ENCODE assay signal across 8 mouse cellular contexts in genomic region chrX:134162826-134163225, GRCm38 (mm10). TPM values are rescaled to one million over a fixed set of nuclear protein-coding genes. Genes with fewer than 3 reads are reported as not detected.
DNase-seq lines count a peak whose midpoint lies in the region; ATAC-seq lines count a peak whose summit lies in the region.

No protein-coding gene starts in this region.

- H3K9me3 ChIP-seq in midbrain, embryonic 16.5 days (replicated peaks; ENCODE audit: control insufficient read depth, low read length, poor library complexity, severe bottlenecking): no peaks in the 10 kb centered on the region

- no peaks in the 10 kb centered on the region for H3K4me1 ChIP-seq in midbrain, embryonic 16.5 days (ENCODE audit: control insufficient read depth, insufficient read depth, low read length)

- peak overlapping the region; percentile 44; the same call in 1 of the 2 replicates for H3K9ac ChIP-seq in midbrain, embryonic 16.5 days (ENCODE audit: low read depth, low read length)

- no peak for DNase-seq in frontal cortex, postnatal 36 days (ENCODE audit: low spot score in 2 of 2)
- DNase-seq in urinary bladder, adult 2 months (ENCODE audit: low spot score): peak; percentile 23
- no peak for DNase-seq in urinary bladder, postnatal 4 days (ENCODE audit: low spot score in 2 of 2)
- DNase-seq in thymus, postnatal 36 days: peak; percentile 51 to 58
- no peak for DNase-seq in frontal cortex, postnatal 25 days (ENCODE audit: low spot score in 2 of 2)

- H3K4me3 ChIP-seq in midbrain, embryonic 16.5 days (ENCODE audit: low read depth, low read length): peak overlapping the region; percentile 46

- no peak overlapping the region for H3K27ac ChIP-seq in midbrain, embryonic 16.5 days (ENCODE audit: low read length)

- peak; percentile 57 for ATAC-seq in frontal cortex, adult (ENCODE audit: low TSS enrichment)
- ATAC-seq in inflammation-experienced regulatory T-cells, adult 6 months: peak; percentile 30
- ATAC-seq in midbrain, embryonic 16.5 days: peak; percentile 42; the same call in 1 of the 2 replicates

- no peaks in the 10 kb centered on the region; the same call in 1 of the 2 replicates for H3K27me3 ChIP-seq in midbrain, embryonic 16.5 days (ENCODE audit: control insufficient read depth, insufficient read depth, low read depth, low read length)

- 19% methylated on average over 11 of the region's 11 CpGs for WGBS in midbrain, embryonic 16.5 days

- peak overlapping the region; percentile 65 for H3K4me2 ChIP-seq in midbrain, embryonic 16.5 days (ENCODE audit: low read length)

- no peaks in the 10 kb centered on the region for H3K36me3 ChIP-seq in midbrain, embryonic 16.5 days (ENCODE audit: control insufficient read depth, insufficient read depth, low read length)

RNA-seq across cellular contexts. Expression of gene Xkrx, which starts 0.9 kb away (rescaled TPM):
- 3.4 and 3.8 TPM in 2 replicates for polyA plus RNA-seq in urinary bladder, adult 2 months (2012; rRNA removed)
- polyA plus RNA-seq in inflammation-experienced regulatory T-cells, adult 6 months (2017; shearing (Covaris generic)): 1 to 10 TPM in 1 of 3 experiments, under 1 TPM in 1, not detected in 1; 0.83 to 1.3 TPM
- polyA plus RNA-seq in midbrain, embryonic 16.5 days (2015; fragmentation: Nextera tagmentation; extraction: Ambion mirVana): 1.0 and 1.7 TPM in 2 replicates

RNA-seq across cellular contexts. Expression of gene Arl13a, which starts 24.5 kb away (rescaled TPM):
- polyA plus RNA-seq in urinary bladder, adult 2 months (2012; rRNA removed): not detected in 2 replicates
- polyA plus RNA-seq in inflammation-experienced regulatory T-cells, adult 6 months (2017; shearing (Covaris generic)): under 1 TPM in 1 of 3 experiments, not detected in 2; 0.19 TPM
- not detected in 2 replicates for polyA plus RNA-seq in midbrain, embryonic 16.5 days (2015; fragmentation: Nextera tagmentation; extraction: Ambion mirVana)

RNA-seq across cellular contexts. Expression of gene Nox1, which starts 58.9 kb away (rescaled TPM):
- polyA plus RNA-seq in urinary bladder, adult 2 months (2012; rRNA removed): 0.07 and 0.08 TPM in 2 replicates
- under 1 TPM in 2 of 3 experiments, not detected in 1; 0.67 to 0.82 TPM for polyA plus RNA-seq in inflammation-experienced regulatory T-cells, adult 6 months (2017; shearing (Covaris generic))
- 0.11 and 0.12 TPM in 2 replicates for polyA plus RNA-seq in midbrain, embryonic 16.5 days (2015; fragmentation: Nextera tagmentation; extraction: Ambion mirVana)

Comparison
In these comparisons a context has a peak if more than half of its experiments do, and no peak if none do; other contexts are left out.
1. DNase-seq: peak in urinary bladder, adult 2 months (single experiment) and thymus, postnatal 36 days (2 of 2); none in frontal cortex, postnatal 36 days (0 of 2), urinary bladder, postnatal 4 days (0 of 2) and frontal cortex, postnatal 25 days (0 of 2).
2. Peak in every context shown above with its lines, with median percentiles within 50 percentile points of each other: ATAC-seq.